Mouse (Mus musculus) liver, adult 2 months (tissue): ENCODE data around the gene Cdkn1b. TPM values are rescaled to one million over a fixed set of nuclear protein-coding genes. Genes with fewer than 3 reads are reported as not detected.

Experiments
- DNase-seq: peaks from one replicate; pipeline ENCODE4 v3.0.0-alpha.2; 2011; ENCODE audit warnings: low read depth, low spot score; ENCODE audit errors: extremely low read depth
- H3K27ac ChIP-seq: fragments of 200-500 bp; replicated peaks from 2 replicates; pipeline ENCODE4 v1.5.1; 2012; ENCODE audit warnings: low read depth, mild to moderate bottlenecking, control low read depth, inconsistent platforms, low read length; ENCODE audit not compliant: insufficient read depth
- H3K27me3 ChIP-seq: fragments of 200-500 bp; 2 replicates; pipeline ENCODE4 v1.6.1; 2012; ENCODE audit warnings: mild to moderate bottlenecking, moderate library complexity, low read length, inconsistent platforms; ENCODE audit not compliant: control insufficient read depth, insufficient read depth
- H3K36me3 ChIP-seq: fragments of 200-500 bp; 2 replicates; pipeline ENCODE4 v1.6.1; 2012; ENCODE audit warnings: low read length, inconsistent platforms; ENCODE audit not compliant: control insufficient read depth, insufficient read depth
- H3K4me1 ChIP-seq: fragments of 200-500 bp; 2 replicates; pipeline ENCODE4 v1.6.1; 2011; ENCODE audit warnings: low read length; ENCODE audit not compliant: control insufficient read depth, insufficient read depth
- H3K4me3 ChIP-seq: fragments of 200-500 bp; 2 replicates; pipeline ENCODE4 v1.5.1; 2011; ENCODE audit warnings: low read depth, mild to moderate bottlenecking, control low read depth, low read length, moderate library complexity; ENCODE audit not compliant: insufficient read depth
- H3K79me2 ChIP-seq: fragments of 200-500 bp; 2 replicates; pipeline ENCODE4 v1.6.1; 2012; ENCODE audit warnings: inconsistent platforms, mild to moderate bottlenecking, low read length, moderate library complexity; ENCODE audit not compliant: control insufficient read depth, insufficient read depth
- H3K9ac ChIP-seq: fragments of 200-500 bp; 2 replicates; pipeline ENCODE4 v1.6.1; 2012; ENCODE audit warnings: low read depth, mild to moderate bottlenecking, control low read depth, inconsistent platforms, low read length
- CTCF ChIP-seq: fragments of 200-500 bp; IDR thresholded peaks from 2 replicates; pipeline ENCODE4 v1.5.1; 2011; ENCODE audit warnings: low read depth, low read length, control low read depth
- POLR2A ChIP-seq: fragments of 200-500 bp; IDR thresholded peaks from 2 replicates; pipeline ENCODE4 v1.6.1; 2011; ENCODE audit warnings: low read length, control low read depth; ENCODE audit not compliant: insufficient read depth; ENCODE audit errors: extremely low read depth
- WGBS: fragments of 180-500 bp; shearing (Covaris S2); methylation state at CpG from one replicate; pipeline ENCODE4 v1.1.7; 2018; 5-methylcytosine and 5-hydroxymethylcytosine counted together
- polyA plus RNA-seq: library from polyadenylated mRNA; depleted of rRNA; stranded (reverse); fragments of >200 nt; gene quantifications from 2 replicates; pipeline ENCODE4 v1.2.3, GENCODE M21; 2012
- total RNA-seq: library from RNA; depleted of rRNA; stranded (reverse); fragments of >200 nt; gene quantifications from 2 replicates; pipeline ENCODE4 v1.2.3, GENCODE M21; 2014

Cdkn1b gene
- total and polyA plus RNA-seq, 2 experiments: 7.1 to 16.2 TPM

GRCm38 (mm10) chr6:134887008-134887407, 33.2 kb upstream of the Cdkn1b start:
- DNase-seq: no peak
- no peak overlapping the region for H3K9ac ChIP-seq
- no peak for TF ChIP-seq CTCF
- TF ChIP-seq POLR2A: no peak
- 74% methylated on average over 5 of the region's 5 CpGs for WGBS
- no peak overlapping the region for H3K4me3 ChIP-seq
- H3K4me1 ChIP-seq: no peaks in the 10 kb centered on the region
- no peaks in the 10 kb centered on the region for H3K36me3 ChIP-seq
- no peaks in the 10 kb centered on the region for H3K27me3 ChIP-seq
- no peaks in the 10 kb centered on the region for H3K79me2 ChIP-seq
- no peak overlapping the region for H3K27ac ChIP-seq

DNA sequence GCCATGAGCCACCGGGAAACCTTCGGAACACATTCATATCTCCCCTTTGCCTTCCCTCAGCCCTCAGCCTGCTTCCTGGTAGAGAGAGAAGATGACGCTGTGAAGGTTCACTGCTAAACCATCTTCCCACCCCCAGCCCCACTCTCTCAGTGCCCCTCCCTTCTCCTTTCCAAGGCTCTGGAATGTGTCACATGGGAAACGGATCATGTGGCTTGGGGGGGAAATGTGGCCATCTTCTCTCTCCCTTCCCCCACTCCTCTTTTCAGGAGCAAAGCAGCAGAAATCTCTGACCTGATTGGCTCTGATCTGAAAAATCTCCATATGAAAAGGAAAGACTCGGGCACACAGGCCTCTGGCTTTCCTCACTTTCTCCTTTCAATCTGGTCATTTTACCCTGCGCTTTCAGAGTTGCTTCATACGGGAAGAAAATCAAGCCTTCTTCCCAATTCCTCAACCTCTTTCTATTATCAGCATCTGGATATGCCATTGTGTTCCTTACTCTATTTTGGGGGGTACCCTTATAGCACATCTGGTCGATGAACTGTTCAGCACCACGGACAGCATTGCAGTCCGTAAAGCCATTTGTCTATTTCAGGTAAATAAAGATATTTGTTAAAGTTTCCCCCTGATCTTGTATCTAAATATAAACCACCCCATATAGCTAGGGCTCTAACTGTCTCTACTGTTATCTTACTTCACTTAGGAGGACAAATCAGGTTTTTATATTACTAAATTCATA, 32.3 kb upstream of the Cdkn1b start:
- no peaks in the 10 kb centered on the region for H3K36me3 ChIP-seq
- no peak overlapping the region for H3K4me3 ChIP-seq
- H3K4me1 ChIP-seq: no peaks in the 10 kb centered on the region
- H3K9ac ChIP-seq: no peak overlapping the region
- no peak overlapping the region for H3K27ac ChIP-seq
- H3K79me2 ChIP-seq: no peaks in the 10 kb centered on the region
- no peaks in the 10 kb centered on the region for H3K27me3 ChIP-seq
- no peak for DNase-seq
- TF ChIP-seq CTCF: no peak
- no peak for TF ChIP-seq POLR2A
- WGBS: 52% methylated on average over 10 of the region's 10 CpGs

DNA sequence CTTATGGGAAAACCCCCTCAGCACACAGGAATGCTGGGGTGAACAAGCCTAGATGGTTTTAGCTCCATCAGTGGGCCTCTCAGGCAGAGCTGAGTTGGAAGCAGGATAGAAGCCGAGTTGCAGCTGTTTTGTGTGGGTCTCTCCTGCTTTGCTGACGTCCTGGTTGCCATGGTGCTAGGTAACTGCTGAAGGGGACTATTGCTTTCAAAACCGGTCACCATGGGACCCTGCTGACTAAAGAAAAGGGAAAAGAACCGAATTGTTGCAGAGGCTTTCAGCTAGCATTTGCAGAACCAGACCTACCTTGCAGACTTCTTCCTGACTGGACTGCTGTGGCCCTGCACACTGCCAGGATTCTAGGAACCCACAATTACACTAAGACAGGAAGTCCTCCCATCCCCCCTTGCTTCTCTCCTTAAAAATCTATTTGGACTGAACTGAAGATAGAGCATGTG, 31.6 kb upstream of the Cdkn1b start:
- TF ChIP-seq CTCF (no peak), POLR2A (no peak)
- DNase-seq: no peak
- WGBS: 57% methylated on average over 4 of the region's 4 CpGs
- H3K27me3 ChIP-seq: no peaks in the 10 kb centered on the region
- H3K79me2 ChIP-seq: no peaks in the 10 kb centered on the region
- no peak overlapping the region for H3K4me3 ChIP-seq
- H3K27ac ChIP-seq: no peak overlapping the region
- no peaks in the 10 kb centered on the region for H3K36me3 ChIP-seq
- H3K4me1 ChIP-seq: no peaks in the 10 kb centered on the region
- no peak overlapping the region for H3K9ac ChIP-seq

- Histone ChIP-seq H3K79me2 (no peaks in the 10 kb centered on the region), H3K27ac (no peak overlapping the region), H3K4me1 (no peaks in the 10 kb centered on the region), H3K4me3 (no peak overlapping the region), H3K36me3 (no peaks in the 10 kb centered on the region), H3K27me3 (no peaks in the 10 kb centered on the region), H3K9ac (no peak overlapping the region)
- DNase-seq: no peak
- TF ChIP-seq POLR2A (no peak), CTCF (no peak)
- 83% methylated on average over 1 of the region's 1 CpGs for WGBS
These were observed 30.4 kb upstream of the Cdkn1b start for GRCm38 (mm10) chr6:134889763-134890162.

- Histone ChIP-seq H3K79me2 (no peaks in the 10 kb centered on the region), H3K9ac (no peak overlapping the region), H3K4me3 (no peak overlapping the region), H3K4me1 (no peaks in the 10 kb centered on the region), H3K27ac (no peak overlapping the region), H3K27me3 (no peaks in the 10 kb centered on the region), H3K36me3 (no peaks in the 10 kb centered on the region)
- no peak for TF ChIP-seq POLR2A
- TF ChIP-seq CTCF: no peak
- 87% methylated on average over 7 of the region's 7 CpGs for WGBS
- DNase-seq: no peak
These were observed 29.8 kb upstream of the Cdkn1b start for GRCm38 (mm10) chr6:134890436-134890835.
